Mouse (Mus musculus) hindbrain, postnatal 0 days (tissue): ENCODE results near the gene Agbl4. TPM values are rescaled to one million over a fixed set of nuclear protein-coding genes. Genes with fewer than 3 reads are reported as not detected.
A peak's percentile ranks its signal among the peaks of the same experiment; 100 is the strongest.

Experiments
- ATAC-seq: fragments of 200-750 bp; cut with Nextera tagmentation; 2 replicates; pipeline ENCODE4 v1.8.0; 2017; ENCODE audit warnings: mild to moderate bottlenecking, moderate TSS enrichment, moderate library complexity
- DNase-seq: peaks from one replicate; pipeline ENCODE4 v3.0.0-alpha.2; 2015; ENCODE audit warnings: low spot score
- H3K27ac ChIP-seq: fragments of 300-500 bp; sonication (generic); 2 replicates; pipeline ENCODE4 v1.5.1; 2014; ENCODE audit warnings: mild to moderate bottlenecking
- H3K27me3 ChIP-seq: fragments of 300-500 bp; sonication (generic); 2 replicates; pipeline ENCODE4 v1.6.1; 2014; ENCODE audit warnings: low read length, mixed read lengths; ENCODE audit not compliant: insufficient read depth
- H3K36me3 ChIP-seq: fragments of 300-500 bp; sonication (generic); 2 replicates; pipeline ENCODE4 v1.6.1; 2014; ENCODE audit warnings: low read length, mixed read lengths; ENCODE audit not compliant: insufficient read depth
- H3K4me1 ChIP-seq: fragments of 300-500 bp; sonication (generic); 2 replicates; pipeline ENCODE4 v1.6.1; 2014; ENCODE audit warnings: antibody characterized with exemption, low read length, mixed read lengths; ENCODE audit not compliant: insufficient read depth
- H3K4me2 ChIP-seq: fragments of 300-500 bp; sonication (generic); 2 replicates; pipeline ENCODE4 v1.6.1; 2014; ENCODE audit warnings: low read depth, mild to moderate bottlenecking, low read length, moderate library complexity, mixed read lengths
- H3K4me3 ChIP-seq: fragments of 300-500 bp; sonication (generic); 2 replicates; pipeline ENCODE4 v1.5.1; 2014; ENCODE audit warnings: low read length
- H3K9ac ChIP-seq: fragments of 300-500 bp; sonication (generic); replicated peaks from 2 replicates; pipeline ENCODE4 v1.6.1; 2014; ENCODE audit warnings: mild to moderate bottlenecking, low read length, moderate library complexity, mixed read lengths
- H3K9me3 ChIP-seq: fragments of 300-500 bp; sonication (generic); 2 replicates; pipeline ENCODE4 v1.6.1; 2016; ENCODE audit warnings: low read length, mixed read lengths
- CTCF ChIP-seq: IDR thresholded peaks from 2 replicates; pipeline ENCODE4 v1.5.1; 2016; ENCODE audit warnings: antibody characterized with exemption, control low read depth, low read depth
- WGBS: fragments of 180-500 bp; shearing (Covaris S2); extraction: QIAGEN DNeasy Blood & Tissue Kit; methylation state at CpG from one replicate; pipeline ENCODE4 v1.1.7; 2014; 5-methylcytosine and 5-hydroxymethylcytosine counted together
- polyA plus RNA-seq: library from polyadenylated mRNA; unstranded; fragments of >200 nt; fragmentation: Nextera tagmentation; extraction: Ambion mirVana; gene quantifications from 2 replicates; pipeline ENCODE4 v1.2.1, GENCODE M21; 2015
- total RNA-seq: library from RNA; depleted of rRNA; stranded (reverse); fragments of >200 nt; gene quantifications from 2 replicates; pipeline ENCODE4 v1.2.3, GENCODE M21; 2014

Gene Agbl4
- total and polyA plus RNA-seq, 2 experiments from 2014 or later, result 2.8 to 3.9 TPM

DNA sequence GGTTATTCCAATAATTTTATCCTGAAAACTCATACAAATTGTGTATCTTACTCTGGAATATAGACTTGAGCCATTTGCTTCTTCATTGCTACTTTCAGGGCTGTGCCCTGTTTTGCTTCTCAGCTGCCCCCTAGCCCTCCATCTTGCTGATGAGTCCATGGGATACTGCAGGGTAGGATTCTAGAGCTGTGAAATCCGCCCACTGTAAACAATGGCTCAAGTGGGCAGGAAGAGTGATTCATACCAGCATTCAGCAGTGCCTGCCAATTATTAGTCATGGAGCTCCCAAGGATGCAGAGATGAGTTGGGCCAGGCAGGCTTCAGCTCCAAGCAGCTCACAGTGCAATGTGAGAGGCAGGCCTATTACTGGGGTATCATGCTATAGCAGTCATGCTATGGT lies 1200.5 kb downstream of the Agbl4 start:
- TF ChIP-seq CTCF, result no peak
- DNase-seq (no peak), ATAC-seq (no peak)
- Histone ChIP-seq H3K36me3 (no peaks in the 10 kb centered on the region), H3K9ac (no peak overlapping the region), H3K27ac (no peak overlapping the region), H3K9me3 (no peaks in the 10 kb centered on the region), H3K4me1 (peaks cover 8% of the 10 kb centered on the region; the same call in 1 of the 2 replicates), H3K27me3 (no peaks in the 10 kb centered on the region), H3K4me3 (no peak overlapping the region), H3K4me2 (no peak overlapping the region)
- 41% methylated on average over 1 of the region's 1 CpGs for WGBS

DNA sequence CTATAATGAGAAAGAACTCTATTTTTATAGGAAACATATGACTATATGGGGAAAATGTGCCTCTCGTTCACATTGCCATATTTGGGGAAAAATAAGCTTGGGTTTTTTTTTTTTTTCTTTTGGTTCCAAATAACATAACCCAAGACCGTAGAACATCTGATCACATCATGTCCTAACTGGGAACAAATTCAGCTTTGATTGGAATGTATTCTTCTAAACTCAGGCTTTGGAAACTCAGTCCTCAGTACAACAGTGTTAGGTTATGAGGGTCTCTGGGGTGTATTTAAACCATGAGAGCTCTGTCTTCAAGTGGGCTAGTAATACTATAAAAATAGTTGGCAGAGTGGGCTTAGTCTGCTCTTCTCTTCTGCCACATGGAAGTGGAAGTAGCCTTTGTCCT lies 1205.7 kb downstream of the Agbl4 start:
- Histone ChIP-seq H3K27ac (no peak overlapping the region), H3K4me2 (no peak overlapping the region), H3K4me1 (0 out of 2 replicates have a peak, but pooled peaks cover under 1% of the 10 kb centered on the region), H3K4me3 (no peak overlapping the region), H3K27me3 (no peaks in the 10 kb centered on the region), H3K9me3 (no peaks in the 10 kb centered on the region), H3K9ac (no peak overlapping the region), H3K36me3 (no peaks in the 10 kb centered on the region)
- WGBS, result 92% methylated on average over 2 of the region's 2 CpGs
- ATAC-seq (no peak), DNase-seq (no peak)
- no peak for TF ChIP-seq CTCF

DNA sequence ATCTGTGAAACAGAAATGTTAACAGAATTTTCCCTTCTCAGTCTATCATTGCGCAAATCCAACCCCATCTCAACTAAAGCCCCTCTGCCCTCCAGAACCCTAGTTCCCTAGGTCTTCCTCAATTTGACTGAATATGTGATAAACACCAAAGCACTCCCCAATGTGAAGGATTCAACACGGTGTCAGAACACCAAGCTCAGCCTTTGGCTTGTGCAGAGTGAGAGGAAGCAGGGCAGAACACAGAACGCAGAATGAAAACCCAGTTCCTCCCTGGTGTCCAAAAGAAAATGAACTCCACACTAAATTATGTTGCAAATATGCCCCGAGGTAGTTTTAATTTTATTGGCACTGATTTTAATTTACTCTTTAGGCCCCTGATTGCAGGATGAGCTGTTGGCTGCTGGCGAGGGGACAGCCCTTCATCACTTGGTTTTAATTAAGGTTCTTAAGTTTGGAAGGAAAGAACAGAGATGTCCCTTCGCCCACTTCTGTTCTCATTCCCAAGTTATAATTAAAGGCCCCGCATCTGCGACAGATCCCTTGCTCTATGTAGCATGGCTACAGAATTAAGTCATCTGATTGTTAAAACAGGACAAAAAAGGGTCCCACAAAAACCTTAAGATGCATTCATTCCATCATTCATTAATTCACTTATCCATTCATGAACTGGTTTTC lies 1210.5 kb downstream of the Agbl4 start:
- TF ChIP-seq CTCF, result no peak
- Histone ChIP-seq H3K27me3 (no peaks in the 10 kb centered on the region), H3K36me3 (no peaks in the 10 kb centered on the region)

DNA sequence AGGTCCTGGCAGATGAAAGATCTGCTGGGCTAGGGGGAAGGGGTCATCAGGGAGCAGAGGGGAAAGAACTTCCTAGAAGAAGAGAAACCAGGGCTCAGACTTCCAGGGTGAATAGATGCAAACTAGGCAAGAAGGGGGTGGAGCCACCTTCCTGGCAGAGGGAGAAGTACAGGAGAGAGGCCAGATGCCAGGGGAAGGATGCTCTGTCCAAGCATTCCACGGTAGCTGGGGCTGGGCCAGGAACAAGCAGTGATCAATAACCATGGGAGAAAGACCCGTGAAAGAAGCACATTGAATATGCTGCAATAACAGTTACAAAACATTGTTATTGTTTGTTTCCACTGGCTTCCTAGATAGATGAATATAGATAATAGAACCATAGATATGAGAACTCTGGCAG lies 1224.4 kb downstream of the Agbl4 start:
- no peaks in the 10 kb centered on the region for H3K27me3 ChIP-seq
- H3K4me1 ChIP-seq, result no peaks in the 10 kb centered on the region; the same call in 1 of the 2 replicates
- WGBS, result 33% methylated on average over 2 of the region's 2 CpGs
- no peaks in the 10 kb centered on the region for H3K36me3 ChIP-seq
- TF ChIP-seq CTCF, result peak; percentile 34
- H3K9me3 ChIP-seq, result no peaks in the 10 kb centered on the region
- ATAC-seq (peak; percentile 50; the same call in 1 of the 2 replicates), DNase-seq (peak; percentile 45)
- H3K27ac ChIP-seq, result no peak overlapping the region
- H3K4me2 ChIP-seq, result no peak overlapping the region
- no peak overlapping the region for H3K4me3 ChIP-seq
- no peak overlapping the region for H3K9ac ChIP-seq

More for the DNA sequence above, 1210.5 kb downstream of the Agbl4 start:
- no peak overlapping the region for H3K9ac ChIP-seq
- DNase-seq (no peak), ATAC-seq (no peak)
- no peaks in the 10 kb centered on the region for H3K4me1 ChIP-seq
- H3K4me2 ChIP-seq, result no peak overlapping the region
- 70% methylated on average over 8 of the region's 8 CpGs for WGBS
- no peak overlapping the region for H3K27ac ChIP-seq
- H3K9me3 ChIP-seq, result no peaks in the 10 kb centered on the region
- H3K4me3 ChIP-seq, result no peak overlapping the region

DNA sequence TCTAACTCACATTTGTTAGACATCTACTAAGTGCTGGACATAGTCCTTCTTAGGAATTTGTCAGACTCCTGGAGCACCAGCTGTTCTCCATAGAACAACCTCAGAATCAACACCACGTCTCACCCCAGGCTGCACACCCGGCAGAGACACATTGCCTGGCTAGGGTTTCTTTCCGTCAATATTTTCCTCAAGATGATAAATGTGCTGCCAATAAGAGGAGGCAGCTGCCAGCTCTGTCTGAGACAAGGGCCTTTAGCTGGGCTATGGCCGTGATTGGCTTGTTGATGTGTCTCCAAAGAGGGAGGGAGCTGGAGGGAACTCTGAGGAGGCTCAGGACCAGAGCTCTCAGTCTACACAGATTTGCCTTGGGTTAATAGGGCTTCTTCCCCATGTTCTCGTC lies 1227.5 kb downstream of the Agbl4 start:
- Histone ChIP-seq H3K36me3 (no peaks in the 10 kb centered on the region), H3K4me1 (no peaks in the 10 kb centered on the region; the same call in 1 of the 2 replicates), H3K27ac (no peak overlapping the region), H3K9me3 (no peaks in the 10 kb centered on the region), H3K9ac (no peak overlapping the region), H3K4me3 (no peak overlapping the region), H3K27me3 (no peaks in the 10 kb centered on the region), H3K4me2 (no peak overlapping the region)
- WGBS, result 48% methylated on average over 5 of the region's 5 CpGs
- TF ChIP-seq CTCF, result no peak
- ATAC-seq (no peak), DNase-seq (no peak)

DNA sequence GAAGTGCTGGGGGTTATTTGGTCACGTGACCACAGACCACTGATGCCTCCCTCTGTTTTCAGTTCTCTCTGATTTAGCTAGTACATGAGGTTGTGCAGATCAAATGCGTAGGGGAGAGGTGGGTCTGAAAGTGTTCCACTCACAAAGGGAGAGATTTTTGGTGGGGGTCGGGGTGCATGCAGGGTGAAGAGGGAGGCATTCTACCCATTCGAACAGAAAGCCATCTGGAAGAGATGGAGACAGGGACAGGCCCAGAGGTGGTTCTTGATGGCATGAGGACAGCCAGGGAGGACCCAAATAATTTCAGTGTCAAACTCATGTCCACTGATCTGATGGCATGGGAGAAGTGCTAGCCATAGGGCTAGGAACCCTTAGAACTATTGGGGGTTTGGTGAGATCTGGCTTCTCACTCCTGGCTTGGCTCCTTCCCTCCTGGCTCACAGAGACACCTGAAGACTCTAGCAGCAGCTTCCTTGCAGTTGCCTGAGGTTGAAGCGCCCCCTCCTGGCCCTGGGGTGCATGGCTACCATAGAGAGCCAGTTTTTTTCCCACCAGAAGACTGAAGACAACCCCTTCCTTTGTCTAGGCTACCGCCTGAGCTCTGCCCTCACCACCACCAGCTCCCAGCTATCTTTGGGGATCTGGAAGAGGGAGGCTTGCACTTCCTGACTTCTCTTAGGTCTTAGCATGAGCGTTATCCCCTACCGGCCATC lies 1228.8 kb downstream of the Agbl4 start:
- WGBS, result 42% methylated on average over 8 of the region's 8 CpGs
- no peaks in the 10 kb centered on the region for H3K36me3 ChIP-seq
- no peak overlapping the region for H3K4me2 ChIP-seq
- no peak overlapping the region for H3K27ac ChIP-seq
- ATAC-seq, result peak; percentile 73
- peak; percentile 93 for TF ChIP-seq CTCF
- peak; percentile 80 for DNase-seq
- H3K4me3 ChIP-seq, result no peak overlapping the region
- no peaks in the 10 kb centered on the region for H3K9me3 ChIP-seq
- no peak overlapping the region for H3K9ac ChIP-seq
- no peaks in the 10 kb centered on the region; the same call in 1 of the 2 replicates for H3K4me1 ChIP-seq
- no peaks in the 10 kb centered on the region for H3K27me3 ChIP-seq

DNA sequence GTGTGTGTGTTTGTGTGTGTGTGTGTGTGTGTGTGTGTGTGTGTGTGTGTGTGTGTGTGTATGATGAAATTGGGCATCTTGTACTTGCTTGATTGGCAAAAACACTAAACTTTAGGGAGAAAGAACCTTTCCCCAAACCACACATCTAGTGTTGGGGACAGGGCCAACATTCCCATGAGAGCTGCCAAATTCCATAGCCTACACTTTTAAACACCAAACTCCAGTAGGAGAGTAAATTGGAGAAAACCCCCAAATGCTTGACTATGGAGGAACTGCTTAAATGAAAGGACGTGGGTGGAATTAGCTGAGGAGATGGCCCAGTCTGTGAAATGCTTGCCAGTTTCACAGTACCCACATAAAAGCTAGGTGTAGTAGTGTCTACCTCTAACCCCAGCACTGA lies 1235.2 kb downstream of the Agbl4 start:
- TF ChIP-seq CTCF, result no peak
- no peak for DNase-seq
- H3K9ac ChIP-seq, result no peak overlapping the region
- no peaks in the 10 kb centered on the region for H3K27me3 ChIP-seq
- ATAC-seq, result no peak
- H3K36me3 ChIP-seq, result no peaks in the 10 kb centered on the region
- no peak overlapping the region for H3K4me2 ChIP-seq
- WGBS, result 66% methylated on average over 1 of the region's 1 CpGs
- no peaks in the 10 kb centered on the region for H3K4me1 ChIP-seq
- H3K27ac ChIP-seq, result no peak overlapping the region
- no peak overlapping the region for H3K4me3 ChIP-seq
- H3K9me3 ChIP-seq, result no peaks in the 10 kb centered on the region
